Mouse (Mus musculus) brain, embryonic 14.5 days (tissue): ENCODE results near the gene Tsku.
A peak's percentile ranks its signal among the peaks of the same experiment; 100 is the strongest.

Experiments
- CTCF ChIP-seq: fragments of 200-500 bp; IDR thresholded peaks from 2 replicates; pipeline ENCODE4 v1.5.1; 2012; ENCODE audit warnings: inconsistent platforms, mild to moderate bottlenecking, moderate library complexity, borderline replicate concordance; ENCODE audit not compliant: insufficient read depth, insufficient read length; ENCODE audit errors: extremely low read depth
- POLR2A ChIP-seq: fragments of 200-500 bp; IDR thresholded peaks from 2 replicates; pipeline ENCODE4 v1.6.1; 2012; ENCODE audit warnings: mild to moderate bottlenecking, inconsistent platforms, borderline replicate concordance; ENCODE audit not compliant: poor library complexity, insufficient read depth, insufficient read length, severe bottlenecking; ENCODE audit errors: extremely low read depth

DNA sequence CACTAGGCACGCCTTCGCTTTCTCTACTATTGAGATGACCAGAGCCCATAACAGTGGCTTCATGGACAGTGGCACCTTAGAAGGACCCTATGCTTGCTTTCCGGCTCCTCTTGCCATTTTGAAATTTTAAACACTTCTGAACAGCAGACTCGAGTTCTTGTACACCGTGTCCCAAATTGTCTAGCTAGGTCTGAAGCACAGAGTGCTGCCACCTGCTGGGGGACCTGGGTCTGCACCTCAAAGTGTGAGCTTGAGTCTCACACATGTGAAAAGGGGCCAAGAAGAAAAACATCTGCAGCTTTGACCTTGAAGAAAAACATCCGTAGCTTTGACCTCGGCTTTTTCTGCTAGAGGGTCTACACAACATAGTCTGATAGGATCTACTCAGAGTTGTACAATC, 13.1 kb downstream of the Tsku start:
- TF ChIP-seq CTCF = peak; percentile 92
- no peak for TF ChIP-seq POLR2A
